ENCODE assay signal across 16 mouse cellular contexts in the genomic region with DNA sequence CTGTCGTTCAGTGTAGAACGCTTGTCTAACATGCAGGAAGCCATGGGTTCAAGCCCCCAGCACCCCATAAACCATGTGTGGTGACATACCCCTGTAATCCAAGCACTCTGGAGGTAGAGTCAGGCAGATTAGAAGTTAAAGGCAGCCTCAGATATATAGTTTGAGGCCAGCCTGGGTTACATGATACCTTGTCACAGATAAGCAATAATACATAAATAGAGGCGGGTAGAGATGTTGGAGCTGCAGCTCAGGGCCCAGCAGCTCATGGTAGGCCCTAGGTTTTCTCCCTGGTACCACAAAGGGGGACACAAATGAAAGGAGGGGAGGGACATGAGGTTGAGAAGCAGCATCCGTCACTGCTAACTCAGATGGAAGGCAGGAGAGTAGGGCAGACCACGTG. TPM values are rescaled to one million over a fixed set of nuclear protein-coding genes. Genes with fewer than 3 reads are reported as not detected.
DNase-seq lines count a peak whose midpoint lies in the region; ATAC-seq and TF ChIP-seq lines count a peak whose summit lies in the region.
"Had no signal": no experiment of that assay in that cellular context is flagged by ENCODE, and none has a peak within 500 bp of the region (broad histone marks: within the 10 kb centered on the region; RNA-seq: fewer than 3 reads in every experiment).

No protein-coding gene starts in this region.

- H3K27me3 ChIP-seq in heart, embryonic 10.5 days (ENCODE audit: insufficient read depth, poor library complexity, severe bottlenecking), result no peaks in the 10 kb centered on the region
- H3K27me3 ChIP-seq in lung, postnatal 0 days (replicated peaks; ENCODE audit: insufficient read depth, low read length), result no peaks in the 10 kb centered on the region
- H3K27me3 ChIP-seq: hindbrain, embryonic 12.5 days; midbrain, embryonic 12.5 days had no signal

- H3K4me2 ChIP-seq in lung, postnatal 0 days (replicated peaks; ENCODE audit: low read depth, low read length), result no peak overlapping the region
- H3K4me2 ChIP-seq: hindbrain, embryonic 12.5 days; midbrain, embryonic 12.5 days had no signal

- H3K4me1 ChIP-seq in heart, embryonic 10.5 days, result peaks cover 62% of the 10 kb centered on the region
- 0 out of 2 replicates have a peak, but pooled peaks cover 4% of the 10 kb centered on the region for H3K4me1 ChIP-seq in lung, postnatal 0 days (ENCODE audit: insufficient read depth, low read depth, low read length)
- peaks cover 21% of the 10 kb centered on the region for H3K4me1 ChIP-seq in bone marrow, adult 2 months (ENCODE audit: control insufficient read depth, insufficient read depth, low read length)
- peaks cover 24% of the 10 kb centered on the region for H3K4me1 ChIP-seq in embryonic fibroblast, embryonic 13.5 days (ENCODE audit: control insufficient read depth, insufficient read depth, low read length)

- TF ChIP-seq POLR2A in bone marrow, adult 2 months (IDR thresholded peaks at IDR 0.05; ENCODE audit: borderline replicate concordance, control insufficient read depth, low read depth, low read length), result no peak
- no peak for TF ChIP-seq POLR2A in embryonic fibroblast, embryonic 13.5 days (IDR thresholded peaks at IDR 0.05; ENCODE audit: low read depth, low read length)

- H3K27ac ChIP-seq in heart, embryonic 10.5 days, result peak overlapping the region; percentile 22; the same call in 1 of the 2 replicates
- peak overlapping the region; percentile 85 for H3K27ac ChIP-seq in lung, postnatal 0 days (ENCODE audit: low read length)
- H3K27ac ChIP-seq in bone marrow, adult 2 months (ENCODE audit: control insufficient read depth, insufficient read depth, low read depth, low read length, poor library complexity), result peak overlapping the region; percentile 72
- H3K27ac ChIP-seq in embryonic fibroblast, embryonic 13.5 days (ENCODE audit: insufficient read depth, low read length), result peak overlapping the region; percentile 76
- H3K27ac ChIP-seq: heart, adult 2 months had no signal

- H3K4me3 ChIP-seq in heart, embryonic 10.5 days, result no peak overlapping the region
- no peak overlapping the region for H3K4me3 ChIP-seq in lung, postnatal 0 days (ENCODE audit: low read depth, low read length)
- H3K4me3 ChIP-seq in bone marrow, adult 2 months (replicated peaks; ENCODE audit: control insufficient read depth, low read depth, low read length), result no peak overlapping the region
- H3K4me3 ChIP-seq in embryonic fibroblast, embryonic 13.5 days (ENCODE audit: insufficient read depth, low read length), result no peak overlapping the region
- H3K4me3 ChIP-seq: heart, adult 2 months; hindbrain, embryonic 12.5 days; midbrain, embryonic 12.5 days; myocyte had no signal

- DNase-seq in heart, embryonic 10.5 days (ENCODE audit: low spot score), result no peak
- DNase-seq in heart, adult 9 months (ENCODE audit: low spot score in 2 of 2), result no peak
- no peak for DNase-seq in lung, postnatal 0 days (ENCODE audit: low spot score)
- DNase-seq in lung, postnatal 36 days, result no peak
- DNase-seq in left cerebral cortex, postnatal 4 days, result no peak
- DNase-seq: adrenal gland, postnatal 36 days; cerebellum, postnatal 14 days; gastrocnemius, postnatal 14 days; heart, adult 2 months; lung, postnatal 10 days had no signal

- no peak for TF ChIP-seq EP300 in lung, postnatal 0 days (IDR thresholded peaks at IDR 0.05)

- intact Hi-C loops in left cerebral cortex, postnatal 4 days (cut with DNase I), result no loop called here

- WGBS in heart, embryonic 10.5 days, result 72% methylated on average over 5 of the region's 5 CpGs
- 76% methylated on average over 5 of the region's 5 CpGs for WGBS in lung, postnatal 0 days
- 57% methylated on average over 5 of the region's 5 CpGs for WGBS in bone marrow, adult 2 months

- no peak for ATAC-seq in lung, postnatal 0 days
- ATAC-seq: intestine, embryonic 16.5 days had no signal

- no peak overlapping the region for H3K9ac ChIP-seq in lung, postnatal 0 days (replicated peaks; ENCODE audit: low read depth)
- H3K9ac ChIP-seq: hindbrain, embryonic 12.5 days; midbrain, embryonic 12.5 days had no signal

- no peaks in the 10 kb centered on the region for H3K36me3 ChIP-seq in heart, embryonic 10.5 days
- no peaks in the 10 kb centered on the region for H3K36me3 ChIP-seq in lung, postnatal 0 days (ENCODE audit: insufficient read depth, low read length)
- H3K36me3 ChIP-seq: hindbrain, embryonic 12.5 days; midbrain, embryonic 12.5 days had no signal

- no peak for TF ChIP-seq CTCF in lung, postnatal 0 days (IDR thresholded peaks at IDR 0.05)
- TF ChIP-seq CTCF in bone marrow, adult 2 months (IDR thresholded peaks at IDR 0.05; ENCODE audit: control insufficient read depth, insufficient read depth, low read length), result no peak
- no peak for TF ChIP-seq CTCF in embryonic fibroblast, embryonic 13.5 days (IDR thresholded peaks at IDR 0.05; ENCODE audit: borderline replicate concordance, insufficient read depth, low read length)

- no peaks in the 10 kb centered on the region for H3K9me3 ChIP-seq in heart, embryonic 10.5 days
- no peaks in the 10 kb centered on the region for H3K9me3 ChIP-seq in lung, postnatal 0 days (ENCODE audit: low read length)
- H3K9me3 ChIP-seq: hindbrain, embryonic 12.5 days; midbrain, embryonic 12.5 days had no signal

RNA-seq across cellular contexts. Expression of a gene that starts 12.2 kb away (rescaled TPM):
- 5.2 and 8.1 TPM in 2 replicates for polyA plus RNA-seq in heart, embryonic 10.5 days (2016; fragmentation: Nextera tagmentation; extraction: Ambion mirVana)
- polyA plus RNA-seq in lung, postnatal 0 days (2015; fragmentation: Nextera tagmentation; extraction: Ambion mirVana), result 12.0 and 13.2 TPM in 2 replicates
- polyA plus RNA-seq in bone marrow, adult 2 months (2011; ENCODE audit: insufficient read depth, insufficient read length, low replicate concordance, missing spikeins), result 19.7 and 24.2 TPM in 2 replicates
- 14.7 and 20.2 TPM in 2 replicates for polyA plus RNA-seq in embryonic fibroblast, embryonic 13.5 days (2011; ENCODE audit: insufficient read length, low read depth, missing spikeins)
- total RNA-seq in left cerebral cortex, postnatal 4 days (2021), result 10 to 100 TPM; 32.0 to 38.0 TPM

RNA-seq across cellular contexts. Expression of a gene that starts 16.4 kb away (rescaled TPM):
- 56.9 and 57.5 TPM in 2 replicates for polyA plus RNA-seq in heart, embryonic 10.5 days (2016; fragmentation: Nextera tagmentation; extraction: Ambion mirVana)
- polyA plus RNA-seq in lung, postnatal 0 days (2015; fragmentation: Nextera tagmentation; extraction: Ambion mirVana), result 25.9 and 26.8 TPM in 2 replicates
- polyA plus RNA-seq in bone marrow, adult 2 months (2011; ENCODE audit: insufficient read depth, insufficient read length, low replicate concordance, missing spikeins), result 10.7 and 27.6 TPM in 2 replicates
- 17.9 and 19.8 TPM in 2 replicates for polyA plus RNA-seq in embryonic fibroblast, embryonic 13.5 days (2011; ENCODE audit: insufficient read length, low read depth, missing spikeins)
- total RNA-seq in left cerebral cortex, postnatal 4 days (2021), result 10 to 100 TPM; 22.3 to 22.4 TPM

Comparison
In these comparisons a context has a peak if more than half of its experiments do, and no peak if none do; other contexts are left out.
1. H3K27ac ChIP-seq: peak in every context shown above with its lines; median percentile 85 in lung, postnatal 0 days; 76 in embryonic fibroblast, embryonic 13.5 days; 72 in bone marrow, adult 2 months; 22 in heart, embryonic 10.5 days.